Mouse (Mus musculus): Measurements from ENCODE around the gene Mapkap1. TPM values are rescaled to one million over a fixed set of nuclear protein-coding genes. Genes with fewer than 3 reads are reported as not detected.

The Mapkap1 gene
- total and polyA plus RNA-seq, 3 experiments = 37.4 to 90.0 (median 60.9) TPM

- no peaks in the 10 kb centered on the region for H3K4me1 ChIP-seq (ENCODE audit: insufficient read depth, low read depth, low read length)
- ATAC-seq (ENCODE audit: extremely low read depth, insufficient number of reproducible peaks, low FRiP score, poor library complexity, severe bottlenecking) (no peak), DNase-seq (ENCODE audit: low spot score) (no peak)
- H3K9me3 ChIP-seq (replicated peaks) = no peaks in the 10 kb centered on the region
- no peak overlapping the region for H3K4me3 ChIP-seq (ENCODE audit: low read depth, low read length)
- no peaks in the 10 kb centered on the region for H3K27me3 ChIP-seq (ENCODE audit: insufficient read depth, low read length)
- TF ChIP-seq TAL1 (conservative IDR thresholded peaks at IDR 0.05; ENCODE audit: low read depth, low read length) (no peak), GATA2 (IDR thresholded peaks at IDR 0.05; ENCODE audit: borderline replicate concordance, low read depth, low read length) (no peak), POLR2AphosphoS5 (IDR thresholded peaks at IDR 0.05; ENCODE audit: insufficient replicate concordance, low read depth, low read length) (no peak), CTCF (IDR thresholded peaks at IDR 0.05; ENCODE audit: low read depth, low read length) (no peak), GATA1 (IDR thresholded peaks at IDR 0.05; ENCODE audit: borderline replicate concordance, low read length) (no peak)
- H3K36me3 ChIP-seq (replicated peaks) = peaks cover 60% of the 10 kb centered on the region
Measured at GRCm38 (mm10) chr2:34602896-34603295, 196.3 kb downstream of the Mapkap1 start.

GRCm38 (mm10) chr2:34603653-34604214, 197.2 kb downstream of the Mapkap1 start:
- Histone ChIP-seq H3K36me3 (replicated peaks) (peaks cover 57% of the 10 kb centered on the region), H3K27me3 (ENCODE audit: insufficient read depth, low read length) (no peaks in the 10 kb centered on the region), H3K4me1 (ENCODE audit: insufficient read depth, low read depth, low read length) (no peaks in the 10 kb centered on the region), H3K9me3 (replicated peaks) (no peaks in the 10 kb centered on the region), H3K4me3 (ENCODE audit: low read depth, low read length) (no peak overlapping the region)
- TF ChIP-seq GATA2 (IDR thresholded peaks at IDR 0.05; ENCODE audit: borderline replicate concordance, low read depth, low read length) (no peak), TAL1 (conservative IDR thresholded peaks at IDR 0.05; ENCODE audit: low read depth, low read length) (no peak), POLR2AphosphoS5 (IDR thresholded peaks at IDR 0.05; ENCODE audit: insufficient replicate concordance, low read depth, low read length) (no peak), GATA1 (IDR thresholded peaks at IDR 0.05; ENCODE audit: borderline replicate concordance, low read length) (no peak)
- ATAC-seq (ENCODE audit: extremely low read depth, insufficient number of reproducible peaks, low FRiP score, poor library complexity, severe bottlenecking) (no peak), DNase-seq (ENCODE audit: low spot score) (no peak)

- Histone ChIP-seq H3K36me3 (replicated peaks) (peaks cover 49% of the 10 kb centered on the region), H3K4me3 (ENCODE audit: low read depth, low read length) (no peak overlapping the region), H3K4me1 (ENCODE audit: insufficient read depth, low read depth, low read length) (no peaks in the 10 kb centered on the region), H3K27me3 (ENCODE audit: insufficient read depth, low read length) (no peaks in the 10 kb centered on the region), H3K9me3 (replicated peaks) (no peaks in the 10 kb centered on the region)
- DNase-seq (ENCODE audit: low spot score) (no peak), ATAC-seq (ENCODE audit: extremely low read depth, insufficient number of reproducible peaks, low FRiP score, poor library complexity, severe bottlenecking) (no peak)
- TF ChIP-seq TAL1 (conservative IDR thresholded peaks at IDR 0.05; ENCODE audit: low read depth, low read length) (no peak), GATA1 (IDR thresholded peaks at IDR 0.05; ENCODE audit: borderline replicate concordance, low read length) (no peak), GATA2 (IDR thresholded peaks at IDR 0.05; ENCODE audit: borderline replicate concordance, low read depth, low read length) (no peak), POLR2AphosphoS5 (IDR thresholded peaks at IDR 0.05; ENCODE audit: insufficient replicate concordance, low read depth, low read length) (no peak), CTCF (IDR thresholded peaks at IDR 0.05; ENCODE audit: low read depth, low read length) (no peak)
Measured at GRCm38 (mm10) chr2:34605040-34605439, 198.5 kb downstream of the Mapkap1 start.

GRCm38 (mm10) chr2:34608917-34609316, 202.3 kb downstream of the Mapkap1 start:
- no peak for ATAC-seq (ENCODE audit: extremely low read depth, insufficient number of reproducible peaks, low FRiP score, poor library complexity, severe bottlenecking)
- DNase-seq (ENCODE audit: low spot score) = no peak
- Histone ChIP-seq H3K9me3 (replicated peaks) (no peaks in the 10 kb centered on the region), H3K36me3 (replicated peaks) (peaks cover 38% of the 10 kb centered on the region), H3K4me1 (ENCODE audit: insufficient read depth, low read depth, low read length) (no peaks in the 10 kb centered on the region), H3K27me3 (ENCODE audit: insufficient read depth, low read length) (no peaks in the 10 kb centered on the region), H3K4me3 (ENCODE audit: low read depth, low read length) (no peak overlapping the region)
- TF ChIP-seq CTCF (IDR thresholded peaks at IDR 0.05; ENCODE audit: low read depth, low read length) (no peak), GATA1 (IDR thresholded peaks at IDR 0.05; ENCODE audit: borderline replicate concordance, low read length) (no peak), POLR2AphosphoS5 (IDR thresholded peaks at IDR 0.05; ENCODE audit: insufficient replicate concordance, low read depth, low read length) (no peak), TAL1 (conservative IDR thresholded peaks at IDR 0.05; ENCODE audit: low read depth, low read length) (no peak), GATA2 (IDR thresholded peaks at IDR 0.05; ENCODE audit: borderline replicate concordance, low read depth, low read length) (no peak)

- no peak overlapping the region for H3K4me3 ChIP-seq (ENCODE audit: low read depth, low read length)
- no peak for DNase-seq (ENCODE audit: low spot score)
- no peak for ATAC-seq (ENCODE audit: extremely low read depth, insufficient number of reproducible peaks, low FRiP score, poor library complexity, severe bottlenecking)
- TF ChIP-seq GATA1 (IDR thresholded peaks at IDR 0.05; ENCODE audit: borderline replicate concordance, low read length) (no peak), POLR2AphosphoS5 (IDR thresholded peaks at IDR 0.05; ENCODE audit: insufficient replicate concordance, low read depth, low read length) (no peak), CTCF (IDR thresholded peaks at IDR 0.05; ENCODE audit: low read depth, low read length) (no peak), TAL1 (conservative IDR thresholded peaks at IDR 0.05; ENCODE audit: low read depth, low read length) (no peak), GATA2 (IDR thresholded peaks at IDR 0.05; ENCODE audit: borderline replicate concordance, low read depth, low read length) (no peak)
- H3K9me3 ChIP-seq (replicated peaks) = no peaks in the 10 kb centered on the region
- H3K4me1 ChIP-seq (ENCODE audit: insufficient read depth, low read depth, low read length) = no peaks in the 10 kb centered on the region
- no peaks in the 10 kb centered on the region for H3K27me3 ChIP-seq (ENCODE audit: insufficient read depth, low read length)
- H3K36me3 ChIP-seq (replicated peaks) = peaks cover 39% of the 10 kb centered on the region
Measured at GRCm38 (mm10) chr2:34609516-34609915, 202.9 kb downstream of the Mapkap1 start.

- TF ChIP-seq TAL1 (conservative IDR thresholded peaks at IDR 0.05; ENCODE audit: low read depth, low read length) (no peak), POLR2AphosphoS5 (IDR thresholded peaks at IDR 0.05; ENCODE audit: insufficient replicate concordance, low read depth, low read length) (no peak), GATA1 (IDR thresholded peaks at IDR 0.05; ENCODE audit: borderline replicate concordance, low read length) (no peak), GATA2 (IDR thresholded peaks at IDR 0.05; ENCODE audit: borderline replicate concordance, low read depth, low read length) (no peak), CTCF (IDR thresholded peaks at IDR 0.05; ENCODE audit: low read depth, low read length) (no peak)
- H3K36me3 ChIP-seq (replicated peaks) = peaks cover 78% of the 10 kb centered on the region
- no peak overlapping the region for H3K4me3 ChIP-seq (ENCODE audit: low read depth, low read length)
- DNase-seq (ENCODE audit: low spot score) (no peak), ATAC-seq (ENCODE audit: extremely low read depth, insufficient number of reproducible peaks, low FRiP score, poor library complexity, severe bottlenecking) (no peak)
- no peaks in the 10 kb centered on the region for H3K4me1 ChIP-seq (ENCODE audit: insufficient read depth, low read depth, low read length)
- H3K9me3 ChIP-seq (replicated peaks) = no peaks in the 10 kb centered on the region
- no peaks in the 10 kb centered on the region for H3K27me3 ChIP-seq (ENCODE audit: insufficient read depth, low read length)
Measured at GRCm38 (mm10) chr2:34620778-34621415, 214.3 kb downstream of the Mapkap1 start.

Data from G1E (cell line).